Mouse (Mus musculus) T-helper 1 cell (primary cell): ENCODE measurements at regions not wholly inside any gene's neighbourhood (a gene's known extent, or its start where the extent isn't known, plus 50 kb on each side); places are given as distances from the start of the nearest gene placed in this dataset.

Experiments used
- in situ Hi-C: fragments of 300-600 bp; cut with MboI, MseI; formaldehyde crosslinking; loops from one replicate; pipeline ENCODE4 v1.15.1; 2025; ENCODE audit warnings: high pct_unique_total_duplicates

DNA sequence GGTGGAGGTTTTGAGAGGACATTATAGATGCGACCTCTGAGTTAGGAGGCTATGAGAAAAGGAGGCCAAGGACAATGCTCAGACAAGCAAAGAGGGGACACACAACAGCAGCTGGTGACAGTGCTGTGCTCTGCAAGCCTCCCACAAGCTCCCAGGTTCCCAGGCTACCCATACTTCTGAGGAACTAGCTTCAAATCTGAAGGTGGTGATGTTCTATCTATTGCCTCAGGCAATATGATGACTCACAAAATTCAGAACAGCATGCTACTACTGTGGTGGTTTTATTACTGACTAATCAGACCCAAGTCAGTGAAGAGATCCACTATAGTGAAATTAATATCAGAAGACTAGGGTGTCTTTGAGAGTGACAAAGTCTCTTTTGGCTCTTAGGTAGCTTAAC lies 353.9 kb upstream of the Gm10131 start:
- in situ Hi-C loops, result no loop called here

DNA sequence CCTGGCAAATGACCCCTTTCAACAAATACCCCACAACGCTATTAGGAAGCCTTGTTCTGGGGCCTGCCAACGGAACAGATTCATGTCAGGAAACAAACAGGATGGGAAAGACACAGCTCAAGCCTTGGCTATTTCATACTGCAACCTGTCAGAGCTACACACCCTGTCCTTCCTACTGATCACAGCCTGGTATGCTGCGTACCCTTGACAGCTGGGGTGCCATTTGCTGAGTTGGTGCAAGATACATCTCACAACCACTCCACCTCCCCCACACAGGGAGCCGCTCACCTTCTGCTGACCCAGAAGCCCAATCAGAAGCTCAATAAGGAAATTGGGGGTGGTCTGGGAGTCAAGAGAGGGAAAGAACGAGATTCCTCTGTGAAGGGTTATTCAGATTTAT lies 350.7 kb upstream of the Gm10131 start:
- in situ Hi-C loops, result no loop called here

DNA sequence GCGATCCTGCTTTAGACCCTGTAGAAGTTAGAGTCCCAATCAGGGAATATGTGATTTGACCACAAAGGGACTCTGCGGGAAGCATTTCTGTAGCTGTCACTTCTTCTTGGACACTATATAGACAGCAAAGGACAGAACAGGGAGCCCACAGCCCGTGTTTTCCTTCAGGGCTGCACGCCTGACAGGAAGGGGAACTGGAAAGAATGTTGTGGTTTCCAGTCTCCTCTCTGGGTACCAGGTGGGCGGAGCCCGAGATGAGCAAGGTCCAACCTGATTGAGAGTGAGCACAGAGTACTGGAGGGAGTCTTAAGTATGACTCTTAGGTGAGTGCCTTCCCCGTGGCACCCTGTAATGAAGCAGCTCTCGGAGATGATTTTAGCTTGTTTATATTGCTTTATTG lies 346.8 kb upstream of the Gm10131 start:
- in situ Hi-C loops, result no loop called here

DNA sequence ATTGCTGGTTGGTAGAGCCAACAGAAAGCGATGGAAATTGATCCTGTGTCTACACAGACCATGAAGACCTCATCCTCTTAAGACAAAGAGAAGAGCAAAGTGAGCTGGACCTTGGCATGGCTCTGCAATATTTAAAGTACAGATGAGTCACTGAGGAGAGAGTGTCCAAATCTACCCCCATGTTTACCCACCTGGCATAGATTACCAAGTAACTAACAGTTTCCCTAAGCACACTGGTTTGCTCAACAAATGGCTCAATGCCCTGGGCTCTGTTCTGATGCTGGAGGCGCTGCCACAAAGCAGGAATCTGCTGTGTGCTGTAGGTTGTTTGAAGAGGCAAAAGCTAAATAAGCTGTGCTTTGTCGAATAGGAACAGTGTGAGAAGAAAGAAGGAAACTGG lies 345.0 kb upstream of the Gm10131 start:
- in situ Hi-C loops, result no loop called here

DNA sequence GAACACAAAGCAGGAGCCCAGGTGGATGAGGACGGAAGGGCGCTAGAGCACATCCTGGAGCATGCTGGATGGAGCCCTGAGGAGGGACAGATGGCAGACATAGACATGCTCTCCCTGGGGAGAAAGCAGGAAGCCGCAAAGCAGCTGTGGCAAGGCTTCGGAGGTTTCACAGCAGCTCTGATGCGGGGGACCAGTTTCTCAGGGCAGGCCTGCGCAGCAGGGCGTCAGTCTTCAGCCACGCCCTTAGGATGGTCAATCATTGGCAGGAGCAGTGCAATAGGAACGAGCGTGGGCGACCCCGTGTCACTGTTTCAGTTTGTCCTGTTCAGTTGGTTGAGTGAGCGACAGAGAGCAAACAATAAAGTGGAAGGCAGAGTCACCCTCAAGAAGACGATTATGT lies 343.8 kb upstream of the Gm10131 start:
- in situ Hi-C loops, result no loop called here

DNA sequence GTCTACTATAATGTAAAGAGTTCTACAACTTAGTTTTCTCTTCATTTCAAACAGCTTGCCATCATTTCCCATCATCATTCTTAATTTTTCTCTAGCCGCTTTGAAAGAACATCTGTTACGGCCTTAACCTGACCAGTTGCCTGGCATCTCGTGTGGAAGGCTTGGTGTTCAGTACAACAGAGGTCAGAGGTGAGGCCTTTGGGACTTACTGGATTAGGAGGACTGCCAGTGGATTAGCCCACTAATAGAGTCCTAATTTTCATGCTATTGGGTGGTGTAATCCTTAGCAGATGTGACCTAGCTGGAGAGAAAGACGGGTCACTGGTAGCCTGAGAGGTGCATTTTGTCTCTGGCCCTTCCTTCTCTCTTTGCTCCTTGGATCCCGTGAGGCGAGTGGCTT lies 341.3 kb upstream of the Gm10131 start:
- in situ Hi-C loops, result no loop called here

DNA sequence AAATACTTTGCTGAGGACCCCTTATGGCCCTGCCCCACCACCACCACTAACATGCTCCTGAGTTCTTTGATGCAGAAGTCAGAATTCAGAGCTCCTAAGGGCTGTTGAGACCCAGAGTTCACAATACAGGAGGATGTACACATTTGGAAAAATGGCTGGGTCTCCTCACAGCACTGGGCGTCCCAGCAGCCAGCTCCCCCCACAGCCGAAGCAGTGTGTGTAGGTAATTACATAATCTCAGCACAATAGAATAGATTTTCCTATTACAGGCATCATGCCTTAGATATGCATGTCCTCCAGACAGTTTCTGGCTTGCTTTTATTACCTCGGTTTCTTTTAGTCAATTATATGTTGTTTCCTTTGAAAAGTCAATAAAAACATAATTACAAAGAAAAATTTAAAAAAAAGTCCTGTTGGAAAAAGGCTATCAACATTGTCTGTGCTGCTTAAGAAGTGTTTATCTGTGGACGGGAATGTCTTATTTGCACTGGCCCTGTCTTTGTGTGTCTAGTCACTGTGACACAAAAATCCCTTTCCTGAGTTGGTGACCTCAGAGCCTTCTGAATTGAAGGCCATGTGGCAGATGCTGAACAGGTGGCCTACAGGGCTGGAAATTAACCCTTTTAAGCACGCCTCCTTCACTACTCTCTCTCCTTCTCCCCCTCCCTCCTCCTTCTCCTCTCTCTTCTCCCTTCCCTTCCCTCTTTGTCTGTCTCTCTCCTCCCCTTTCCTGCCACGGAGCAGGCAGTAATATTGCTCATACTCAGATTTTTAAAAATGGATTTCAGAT lies 339.9 kb upstream of the Gm10131 start:
- in situ Hi-C loops, result no loop called here

DNA sequence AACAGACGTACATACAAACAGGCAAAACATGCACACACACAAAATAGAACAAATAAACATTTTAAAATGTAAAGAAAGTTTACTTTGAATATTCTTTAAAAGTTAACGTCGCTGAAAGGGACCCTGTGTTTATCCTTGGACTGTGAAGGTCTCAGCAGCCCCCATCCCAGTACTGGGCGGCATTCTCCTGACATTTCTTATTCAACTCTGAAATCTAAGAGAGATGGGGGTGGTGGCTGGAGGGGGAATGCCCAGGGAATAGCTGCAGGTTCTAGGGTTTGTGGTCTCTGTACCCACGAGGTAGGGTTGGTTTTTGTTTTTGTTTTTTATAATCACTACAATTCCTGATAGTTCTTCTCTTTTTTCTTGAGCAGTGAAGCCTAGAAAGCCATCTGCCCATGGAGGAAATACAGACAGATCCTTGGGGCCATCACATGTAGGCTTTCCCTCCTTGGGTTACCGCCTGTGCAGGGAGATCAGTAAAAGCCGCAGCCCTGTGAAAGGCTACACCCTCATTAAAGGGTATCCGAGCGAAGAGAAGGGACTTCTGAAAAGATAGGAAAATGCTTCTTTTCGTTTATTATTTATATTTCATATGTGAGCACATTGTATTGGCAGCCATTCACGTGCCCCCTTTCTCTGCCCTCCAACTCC lies 338.0 kb upstream of the Gm10131 start:
- in situ Hi-C loops, result no loop called here

DNA sequence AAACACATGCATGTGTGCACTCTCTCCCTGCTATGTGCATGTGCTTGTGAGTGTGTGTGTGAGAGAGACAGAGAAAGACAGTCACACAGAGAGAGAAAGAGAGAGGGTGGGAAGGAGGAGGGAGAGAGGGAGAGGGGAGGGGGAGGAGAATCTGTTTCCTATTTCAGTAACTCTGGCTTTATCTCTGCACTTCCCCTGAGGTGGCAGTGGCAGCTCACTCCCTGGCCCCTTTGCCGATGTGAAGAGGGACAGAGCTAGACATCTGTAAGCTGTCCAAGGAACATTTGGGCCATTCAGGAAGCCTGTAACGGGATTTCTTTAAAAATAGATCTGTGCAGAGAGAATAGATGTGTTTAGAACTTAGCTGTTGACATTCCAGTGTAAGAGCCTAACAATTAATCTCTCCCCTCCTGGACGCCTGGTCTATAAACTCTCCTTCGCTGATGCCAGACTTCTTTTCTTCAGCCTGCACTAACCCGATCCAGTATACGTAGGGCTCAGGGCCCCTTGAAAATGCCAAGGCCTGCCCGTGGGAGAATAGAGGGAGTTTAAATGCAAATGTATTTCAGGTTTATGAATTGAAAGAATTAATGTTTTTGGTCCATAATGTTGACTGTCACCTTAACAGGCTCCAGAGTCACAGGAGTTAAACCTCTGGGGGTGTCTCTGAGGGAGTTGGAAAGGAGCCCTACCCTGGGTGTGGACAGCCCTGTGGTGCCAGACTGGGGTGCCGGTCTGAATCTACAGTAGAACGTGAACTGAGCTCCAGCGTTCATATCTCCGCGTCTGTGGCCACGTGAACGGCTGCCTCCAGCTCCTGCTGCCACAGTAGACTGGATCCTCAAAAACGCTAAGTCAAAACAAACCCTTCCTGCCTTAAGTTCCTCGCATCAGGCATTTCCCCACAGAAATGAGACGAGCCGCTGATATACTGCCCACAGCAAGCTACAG lies 336.6 kb upstream of the Gm10131 start:
- in situ Hi-C loops, result no loop called here

DNA sequence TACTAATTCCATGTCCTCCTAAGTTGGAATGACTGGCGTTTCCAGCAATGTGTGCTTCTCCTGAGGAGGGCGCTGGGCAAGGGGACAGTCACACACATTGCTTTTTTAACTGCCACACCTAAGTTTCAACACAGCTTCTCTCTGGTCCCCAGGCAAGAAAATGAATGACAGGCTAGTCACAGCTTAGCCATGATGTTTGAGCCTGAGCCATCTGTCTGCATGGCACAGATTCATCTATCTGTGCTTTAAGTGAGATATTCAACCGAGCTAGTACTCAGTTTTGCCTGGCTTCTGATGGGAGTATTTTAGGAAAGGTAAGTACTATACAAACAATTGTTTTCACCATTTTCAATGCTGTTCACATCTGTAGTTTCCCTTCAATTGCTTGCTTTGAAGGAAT lies 331.2 kb upstream of the Gm10131 start:
- in situ Hi-C loops, result no loop called here

DNA sequence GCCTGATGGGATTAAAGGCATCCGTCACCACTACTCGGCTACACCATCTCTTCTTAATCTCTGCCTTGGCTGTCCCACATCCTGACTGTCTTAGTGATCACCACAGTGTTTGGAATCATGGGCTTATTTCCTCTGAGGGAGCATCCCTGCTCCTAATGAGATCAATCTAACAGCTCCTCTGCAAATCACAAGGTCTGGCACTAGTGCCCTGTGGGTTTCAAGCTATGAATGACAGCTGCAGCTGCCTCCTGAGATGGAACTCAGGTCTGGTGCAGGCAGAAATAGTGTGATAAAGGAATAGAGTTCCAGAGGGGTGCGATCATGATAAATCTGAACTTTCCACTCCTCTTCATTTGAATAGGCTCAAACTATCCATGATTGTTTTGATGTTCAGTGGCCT lies 330.2 kb upstream of the Gm10131 start:
- in situ Hi-C loops, result no loop called here

DNA sequence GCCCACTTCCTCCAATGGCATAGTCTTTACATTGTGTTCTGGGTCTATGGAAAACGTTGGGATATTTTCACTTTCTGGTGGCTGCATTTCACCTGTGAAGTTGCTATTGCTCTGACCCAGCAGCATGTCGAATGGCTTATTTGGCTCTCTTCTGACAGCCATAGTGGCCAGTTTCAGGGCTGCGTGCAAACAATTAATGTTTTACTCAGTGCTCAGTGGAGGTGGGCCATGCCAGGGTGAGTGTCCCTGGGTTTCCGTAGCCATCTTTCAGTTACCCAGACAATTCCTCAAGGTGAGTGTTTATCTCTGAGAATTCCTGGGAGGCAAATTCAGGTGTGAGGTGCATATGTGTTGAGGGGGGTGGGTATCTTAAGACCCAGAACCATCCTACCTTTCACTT lies 329.2 kb upstream of the Gm10131 start:
- in situ Hi-C loops, result no loop called here

DNA sequence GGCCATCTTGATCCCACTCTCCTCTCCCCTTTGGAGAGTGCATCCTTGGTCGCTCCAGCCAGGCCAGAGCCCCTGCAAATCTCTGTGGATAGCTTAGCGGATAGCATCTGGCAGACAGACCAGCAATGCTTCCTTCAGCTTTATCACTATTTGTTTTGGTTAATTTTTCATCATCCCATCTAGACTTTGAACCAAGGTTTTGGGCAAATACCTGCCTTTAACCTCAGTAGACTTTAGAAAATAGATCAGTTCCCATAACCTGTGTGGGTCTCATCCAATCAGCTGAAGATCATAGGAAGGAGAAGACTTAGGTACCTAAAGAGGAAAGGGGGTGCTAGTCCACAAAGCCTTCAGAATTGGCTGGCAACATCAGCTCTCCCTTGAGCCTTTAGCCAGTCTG lies 327.2 kb upstream of the Gm10131 start:
- in situ Hi-C loops, result no loop called here

DNA sequence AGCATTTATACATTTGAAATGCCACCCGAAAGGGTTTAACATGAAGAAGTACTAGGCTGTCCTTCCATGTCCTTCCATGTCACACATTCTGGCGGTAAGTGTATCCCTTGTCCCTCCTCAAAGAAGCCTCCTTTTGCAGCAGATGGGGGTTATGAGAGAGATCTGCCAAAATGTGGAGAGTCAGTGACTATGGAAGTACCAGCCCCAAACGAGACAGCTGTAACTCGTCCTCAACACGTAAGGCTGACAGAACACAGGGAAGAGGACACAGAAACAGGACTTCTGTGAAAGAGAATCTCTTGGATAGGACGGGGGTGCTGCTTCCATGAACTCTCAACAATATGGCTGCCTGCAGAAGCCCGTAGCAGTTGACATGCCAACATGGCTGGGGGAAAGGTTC lies 320.4 kb upstream of the Gm10131 start:
- in situ Hi-C loops, result no loop called here

DNA sequence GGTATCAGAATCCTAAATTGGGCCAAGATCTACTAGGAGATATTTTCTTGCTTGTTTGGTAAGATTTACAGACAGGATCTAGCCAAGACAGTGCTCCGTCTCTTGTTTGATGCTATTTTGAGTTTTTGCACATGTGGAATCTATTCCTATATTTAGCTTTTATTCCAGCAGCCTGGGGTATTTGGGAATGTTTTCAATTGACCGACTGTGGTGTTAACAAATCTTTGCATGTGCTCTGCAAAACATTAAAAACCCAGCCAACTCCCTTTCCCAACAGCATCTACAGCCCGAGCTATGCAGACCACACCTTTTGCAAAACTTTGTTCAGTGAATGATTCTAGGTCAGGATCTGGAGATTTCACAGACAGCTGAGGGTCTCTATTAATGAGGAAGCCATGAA lies 317.7 kb upstream of the Gm10131 start:
- in situ Hi-C loops, result no loop called here

DNA sequence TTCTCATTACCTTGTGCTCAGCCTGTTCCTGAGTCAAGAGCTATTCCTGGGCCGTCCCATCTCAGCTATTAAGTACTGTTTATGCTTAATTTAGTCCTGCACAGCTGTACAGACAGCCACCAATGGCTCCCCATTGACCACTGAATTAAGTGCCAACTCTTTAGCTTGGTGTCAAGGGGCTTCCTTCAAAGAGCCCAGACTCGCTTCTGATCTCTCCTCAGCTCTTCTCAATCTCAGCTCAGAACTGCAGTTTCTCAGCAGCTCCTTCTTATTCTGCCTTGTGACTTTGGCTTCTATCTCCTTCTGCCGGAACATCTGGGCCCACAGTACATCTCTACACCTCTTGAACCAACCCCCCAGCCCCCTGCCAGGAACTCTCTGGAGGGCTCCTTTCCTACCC lies 290.0 kb upstream of the Gm10131 start:
- in situ Hi-C loops, result no loop called here

DNA sequence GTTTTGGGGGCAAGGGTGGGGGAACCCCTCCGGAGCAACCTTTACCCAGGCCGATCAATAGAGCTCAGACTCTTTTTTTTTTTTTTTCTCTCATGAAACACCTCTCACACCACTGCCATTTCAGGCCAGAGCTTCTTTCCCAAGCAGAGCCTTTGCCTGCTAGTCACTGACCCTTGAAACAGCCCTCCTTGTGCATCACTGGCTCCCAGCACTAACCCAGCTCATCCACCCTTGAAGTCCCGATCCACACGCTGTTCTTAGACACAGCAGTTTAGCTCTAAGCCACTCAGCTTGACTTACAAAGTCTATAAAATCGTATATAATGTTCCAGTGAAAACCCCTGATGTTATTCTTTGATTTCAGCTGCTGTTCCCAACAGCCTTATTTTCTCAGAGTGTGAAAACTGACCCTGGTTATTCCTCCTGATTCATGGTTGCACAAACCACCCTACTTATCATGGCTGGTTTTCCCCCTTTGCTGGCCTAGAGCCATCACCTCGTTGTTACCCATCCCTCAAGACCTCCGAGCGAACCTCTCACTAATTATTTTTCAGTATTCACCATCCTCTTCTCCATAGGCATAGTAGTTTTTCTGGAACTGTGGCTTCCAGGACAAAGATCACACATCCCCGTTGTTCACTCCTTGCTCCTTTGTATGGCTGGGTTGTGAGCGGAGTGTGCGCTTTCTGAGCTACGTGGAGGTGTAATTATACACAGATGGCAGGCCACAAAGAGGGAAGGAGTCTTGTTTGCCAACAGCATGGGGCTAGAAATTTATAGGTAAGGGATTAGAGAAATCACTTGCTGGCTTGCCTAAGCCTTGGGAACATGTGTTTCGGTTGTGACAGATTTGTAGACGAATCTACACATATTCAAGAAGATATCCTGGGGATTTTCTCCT lies 287.6 kb upstream of the Gm10131 start:
- in situ Hi-C loops, result no loop called here

DNA sequence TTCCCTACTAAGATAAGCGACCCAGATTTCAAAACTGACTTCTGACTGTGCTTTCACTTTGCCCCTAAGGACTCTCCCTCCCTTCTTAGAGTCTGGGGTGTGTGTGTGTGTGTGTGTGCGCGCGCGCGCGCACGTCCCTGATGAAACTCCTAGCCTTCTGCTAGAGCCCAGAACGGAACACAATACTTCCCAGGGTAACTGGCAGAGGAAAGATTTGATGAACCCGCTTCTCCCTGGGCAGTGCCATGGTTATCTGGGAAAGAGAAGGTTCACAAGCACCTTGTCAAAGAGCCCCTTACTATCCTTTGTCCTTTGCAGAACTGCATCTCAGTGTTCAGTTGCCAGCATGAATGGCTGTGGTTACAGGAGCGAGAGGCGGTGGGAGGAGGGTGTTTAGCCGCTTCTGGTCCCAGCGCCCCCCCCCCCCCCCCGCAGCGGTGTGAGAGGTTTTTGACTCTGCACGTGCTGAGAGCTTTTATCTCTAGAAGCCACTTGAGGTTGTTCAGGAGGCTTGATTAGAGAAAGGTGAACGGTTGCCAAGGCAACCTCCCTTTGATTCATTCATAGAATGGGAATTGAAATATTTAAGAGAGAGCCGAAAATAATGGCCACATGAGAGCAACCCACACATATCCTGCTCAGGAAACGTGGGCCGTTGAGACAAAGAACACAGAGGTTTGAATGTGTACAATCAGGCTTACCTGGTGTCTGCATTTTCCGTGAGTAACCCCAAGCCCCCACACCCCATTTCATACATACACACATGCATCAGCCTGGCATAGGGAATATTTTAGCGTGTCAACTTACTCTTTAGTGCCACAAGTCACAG lies 286.3 kb upstream of the Gm10131 start:
- in situ Hi-C loops, result no loop called here

DNA sequence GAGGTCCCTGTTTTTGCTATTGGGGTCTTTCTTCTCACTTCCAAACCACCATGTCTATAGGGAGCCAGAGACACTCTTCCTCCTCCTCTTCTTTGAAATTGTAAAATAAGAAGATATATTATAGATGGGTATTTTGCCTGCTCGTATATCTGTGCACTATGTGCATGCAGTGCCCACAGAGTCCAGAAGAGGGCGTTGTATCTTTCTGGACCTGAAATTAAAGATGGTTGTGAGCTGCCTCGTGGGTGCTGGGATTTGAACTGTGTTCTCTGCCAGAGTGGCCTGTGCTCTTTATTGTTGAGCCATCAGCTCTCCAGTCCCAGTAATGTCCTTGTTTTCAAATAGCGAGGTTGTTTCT lies 285.7 kb upstream of the Gm10131 start:
- in situ Hi-C loops, result no loop called here

DNA sequence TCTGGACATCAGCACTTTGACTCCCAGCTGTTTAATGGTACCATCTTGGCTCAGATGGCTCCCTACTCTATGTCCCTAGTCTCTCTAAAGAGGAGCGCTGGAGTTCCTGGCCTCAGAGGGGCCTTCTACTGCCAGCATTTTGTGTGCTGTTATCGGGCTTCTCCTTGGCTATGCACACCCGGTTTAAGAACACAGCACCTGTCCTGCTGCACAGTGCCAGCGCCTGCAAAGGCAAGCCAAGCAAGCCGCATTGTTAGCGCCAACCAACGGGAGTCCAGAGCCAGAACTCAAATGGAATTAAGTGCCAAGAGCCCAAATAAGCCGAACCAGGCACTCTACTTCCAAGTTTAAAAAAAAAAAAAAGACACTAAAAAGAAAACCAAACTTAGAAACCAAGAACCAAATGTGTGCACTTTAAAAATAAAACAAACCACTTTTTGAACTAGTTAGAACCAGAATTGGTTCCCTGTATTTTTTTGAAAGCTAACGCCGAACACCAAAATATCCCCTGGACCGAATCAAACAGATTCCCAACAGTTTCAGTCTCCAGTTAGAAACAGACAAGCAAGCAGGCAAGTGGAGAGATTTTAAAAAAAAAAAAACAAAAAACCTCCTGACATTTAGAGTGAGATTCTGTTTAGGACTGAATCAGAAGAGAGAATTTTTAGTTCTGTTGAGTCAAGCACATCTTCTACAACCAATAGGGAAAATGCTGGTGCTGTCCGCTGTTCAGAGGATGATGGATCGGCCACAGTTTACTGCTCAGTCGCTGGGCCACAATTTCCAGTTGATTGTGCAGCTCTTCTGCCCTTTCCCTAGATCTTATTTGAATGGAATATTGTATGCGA lies 281.7 kb upstream of the Gm10131 start:
- in situ Hi-C loops, result loop anchor here (5.0 kb wide), 2 partner anchors 206 to 424 kb away; no protein-coding TSS in a partner anchor
